Mouse (Mus musculus) thymus, postnatal 10 days (tissue): ENCODE measurements around the gene Ap1ar.

Experiments used
- DNase-seq, 2 experiments: peaks; one replicate each; pipeline ENCODE4 v3.0.0; 2021; ENCODE audit warnings: low spot score in 2 of 2

The Ap1ar gene

DNA sequence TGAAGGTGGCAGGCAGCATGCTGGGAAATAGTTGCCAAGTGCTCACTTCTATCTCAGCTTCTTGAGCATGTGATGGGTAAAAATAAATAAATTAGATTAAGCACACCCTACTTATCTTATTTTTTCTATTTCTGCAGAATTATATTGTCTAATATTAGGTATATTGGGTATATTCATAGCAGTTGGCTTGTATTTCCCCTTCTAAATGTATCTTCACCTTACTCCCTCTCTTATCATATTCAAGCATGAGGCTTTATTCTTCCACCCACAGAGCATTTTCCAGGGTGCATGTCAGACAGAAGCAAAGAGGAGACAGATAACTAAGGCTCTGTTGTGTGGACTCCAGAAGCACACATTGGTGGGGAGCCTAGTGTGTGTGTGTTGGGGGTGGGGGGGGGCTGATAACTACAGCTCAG lies 79.4 kb downstream of the Ap1ar start:
- no peak for DNase-seq
